Mouse (Mus musculus) R1 (cell line): ENCODE measurements at regions not wholly inside any gene's neighbourhood (a gene's known extent, or its start where the extent isn't known, plus 50 kb on each side); places are given as distances from the start of the nearest gene placed in this dataset.

Source experiments
- DNase-seq: peaks from one replicate; pipeline ENCODE4 v3.0.0-alpha.2; 2018; ENCODE audit warnings: low read depth, low spot score

DNA sequence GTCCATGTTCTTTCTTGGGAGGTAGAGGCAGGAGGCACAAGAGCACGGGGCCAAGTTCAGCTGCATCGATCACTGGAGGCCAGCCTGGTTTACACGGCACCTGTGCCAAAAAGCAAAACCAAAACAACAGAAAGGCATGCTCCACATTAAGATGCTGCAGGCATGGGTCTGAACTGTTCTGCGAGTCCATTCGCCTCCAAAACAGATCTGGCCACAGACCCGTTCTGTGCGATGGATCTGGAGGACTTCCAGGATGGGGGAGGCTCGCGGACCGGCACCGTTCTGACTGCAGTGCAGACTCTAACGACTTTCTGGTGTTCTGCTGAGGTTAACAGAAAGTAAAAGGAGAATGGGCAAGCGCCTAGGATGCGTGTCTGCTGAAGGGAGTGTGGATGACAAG, 52.3 kb downstream of the A230072I06Rik start:
- DNase-seq: no peak

DNA sequence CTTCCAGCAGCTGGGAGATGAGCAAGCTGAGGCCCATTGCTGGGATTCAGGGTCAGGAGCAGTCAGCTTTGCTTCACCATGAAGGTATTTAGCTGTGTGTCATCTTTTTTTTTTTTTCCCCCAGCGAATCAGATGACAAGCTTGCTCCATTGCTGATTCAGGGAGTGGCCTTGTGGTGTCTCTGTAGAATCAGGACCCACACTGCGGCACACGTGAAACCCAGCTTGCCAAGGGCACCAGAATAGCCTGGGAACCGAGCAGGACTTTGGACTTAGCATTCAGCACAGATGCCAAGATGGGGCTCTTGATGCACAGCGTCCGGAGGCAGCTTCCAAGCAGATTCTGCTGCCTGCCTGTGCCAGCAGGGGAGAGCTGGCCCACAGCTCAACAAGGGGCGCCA, 53.0 kb downstream of the A230072I06Rik start:
- DNase-seq: no peak

DNA sequence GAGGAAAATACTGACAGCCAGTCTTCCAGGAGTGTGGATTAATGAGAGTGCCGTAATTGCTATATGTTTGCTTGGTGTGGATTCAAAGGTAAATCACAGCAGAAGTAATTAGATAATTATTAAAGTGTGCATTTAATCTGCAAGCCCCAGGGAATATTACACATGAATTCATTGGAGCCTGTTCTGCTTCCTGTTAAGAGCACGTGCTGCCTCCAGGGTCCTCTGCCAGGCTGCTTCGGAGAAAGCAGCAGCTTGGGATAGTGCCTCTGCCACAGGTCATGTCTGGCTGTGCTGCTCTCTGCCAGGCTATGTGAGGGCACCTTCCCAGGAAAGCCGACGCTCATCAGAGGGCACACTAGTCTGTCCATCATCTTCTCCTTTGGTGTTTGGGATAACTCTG, 55.5 kb downstream of the A230072I06Rik start:
- DNase-seq: no peak

DNA sequence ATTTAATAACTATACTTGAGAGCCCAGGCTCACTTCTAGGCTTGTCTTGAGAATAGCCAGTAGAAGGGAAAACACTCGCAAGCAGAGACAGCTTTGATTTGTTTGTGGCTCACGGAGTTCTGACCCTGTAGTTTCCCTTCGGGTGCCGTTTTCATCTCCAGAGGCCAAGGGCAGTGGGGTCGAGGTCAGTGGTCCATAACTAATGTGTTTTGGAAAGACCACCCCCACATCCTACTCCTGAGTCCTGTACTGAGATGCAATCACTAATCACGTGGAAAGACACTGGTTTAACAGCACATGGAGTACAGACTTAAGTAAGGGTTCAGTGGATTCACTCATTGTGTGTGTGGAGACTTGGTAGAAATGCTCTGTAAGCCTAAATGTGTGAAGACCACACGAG, 56.0 kb downstream of the A230072I06Rik start:
- no peak for DNase-seq

DNA sequence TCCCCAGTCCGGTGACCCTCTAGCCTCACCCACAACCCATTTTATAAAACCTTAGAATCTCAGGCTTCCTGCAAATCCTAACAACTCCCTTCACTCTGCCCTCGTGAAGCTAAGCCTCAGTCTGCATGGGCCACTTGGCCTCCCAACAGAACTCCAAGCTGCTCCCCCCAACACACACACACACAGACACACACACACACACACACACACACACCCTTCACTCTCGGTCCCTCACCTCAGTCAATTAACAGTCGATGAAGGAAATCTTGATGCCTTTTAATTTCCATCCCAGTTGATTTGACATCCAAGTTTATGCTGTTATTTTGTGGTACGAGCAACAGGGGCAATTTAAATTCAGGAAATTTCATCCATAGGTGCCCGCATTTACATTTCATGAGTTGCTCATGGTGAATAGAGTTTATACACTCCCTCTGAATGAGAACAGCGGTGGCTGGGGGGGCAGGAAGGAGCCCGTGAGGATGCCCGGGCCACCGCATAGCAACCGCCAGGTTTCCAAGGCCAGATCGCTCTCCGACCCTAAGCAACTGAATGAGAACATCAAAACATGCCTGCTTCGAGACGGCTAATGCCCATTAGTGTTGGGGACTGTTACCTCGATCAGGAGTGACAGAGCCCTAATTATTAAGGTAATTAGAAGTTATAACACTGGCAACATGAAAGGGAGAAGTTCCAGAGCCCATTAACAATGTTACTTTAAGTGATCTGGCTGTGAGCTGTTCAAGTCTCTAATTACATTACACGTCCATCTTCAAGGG, 55.8 kb upstream of the Sox1 start:
- peak; percentile 8 for DNase-seq

DNA sequence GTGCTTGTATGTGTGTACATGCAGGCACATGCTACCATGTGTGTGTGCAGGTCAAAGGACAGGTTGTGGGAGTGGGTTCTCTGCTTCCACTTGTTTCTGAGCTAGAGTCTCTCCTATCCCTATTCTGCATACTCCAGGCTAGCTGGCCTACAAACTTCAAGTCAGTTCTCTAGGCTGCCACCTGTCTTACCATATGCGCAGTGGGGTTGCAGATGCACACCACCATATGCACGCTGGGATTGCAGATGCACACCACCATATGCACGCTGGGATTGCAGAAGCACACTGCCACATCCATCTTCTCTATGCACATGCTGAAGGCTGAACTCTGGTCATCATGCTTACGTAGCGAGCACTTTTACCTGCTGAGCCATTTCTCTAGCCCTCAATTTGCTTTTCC, 54.1 kb upstream of the Sox1 start:
- DNase-seq: no peak
